Mouse (Mus musculus) liver, postnatal 0 days (tissue): ENCODE measurements at regions not wholly inside any gene's neighbourhood (a gene's known extent, or its start where the extent isn't known, plus 50 kb on each side); places are given as distances from the start of the nearest gene placed in this dataset.

Experiments used
- ATAC-seq: fragments of 200-750 bp; cut with Nextera tagmentation; 2 replicates; pipeline ENCODE4 v1.8.0; 2017; ENCODE audit warnings: mild to moderate bottlenecking, moderate library complexity
- DNase-seq: peaks from one replicate; pipeline ENCODE4 v3.0.0-alpha.2; 2016
- H3K27ac ChIP-seq: fragments of 300-500 bp; sonication (generic); 2 replicates; pipeline ENCODE4 v1.5.1; 2014; ENCODE audit warnings: antibody characterized with exemption, moderate library complexity, mild to moderate bottlenecking, low read depth
- H3K27me3 ChIP-seq: fragments of 300-500 bp; sonication (generic); 2 replicates; pipeline ENCODE4 v1.6.1; 2014; ENCODE audit warnings: low read length, control low read depth, mixed read lengths; ENCODE audit not compliant: insufficient read depth
- H3K36me3 ChIP-seq: fragments of 300-500 bp; sonication (generic); replicated peaks from 2 replicates; pipeline ENCODE4 v1.6.1; 2014; ENCODE audit warnings: mild to moderate bottlenecking, control low read depth, low read length, moderate library complexity, mixed read lengths; ENCODE audit not compliant: insufficient read depth
- H3K4me1 ChIP-seq: fragments of 300-500 bp; sonication (generic); 2 replicates; pipeline ENCODE4 v1.6.1; 2014; ENCODE audit warnings: antibody characterized with exemption, mild to moderate bottlenecking, control low read depth; ENCODE audit not compliant: insufficient read depth
- H3K4me2 ChIP-seq: fragments of 300-500 bp; sonication (generic); 2 replicates; pipeline ENCODE4 v1.6.1; 2014; ENCODE audit warnings: low read depth, mild to moderate bottlenecking, low read length, moderate library complexity, mixed read lengths
- H3K4me3 ChIP-seq: fragments of 300-500 bp; sonication (generic); 2 replicates; pipeline ENCODE4 v1.5.1; 2014; ENCODE audit warnings: low read depth, low read length
- H3K9ac ChIP-seq: fragments of 300-500 bp; sonication (generic); replicated peaks from 2 replicates; pipeline ENCODE4 v1.6.1; 2014; ENCODE audit warnings: mild to moderate bottlenecking, moderate library complexity
- H3K9me3 ChIP-seq: fragments of 300-500 bp; sonication (generic); 2 replicates; pipeline ENCODE4 v1.6.1; 2016; ENCODE audit warnings: mild to moderate bottlenecking, control low read depth, low read length, mixed read lengths
- CTCF ChIP-seq: sonication (generic); IDR thresholded peaks from 2 replicates; pipeline ENCODE4 v1.5.1; 2016; ENCODE audit warnings: antibody characterized with exemption, low read depth
- EP300 ChIP-seq: IDR thresholded peaks from 2 replicates; pipeline ENCODE4 v1.6.1; 2016; ENCODE audit warnings: antibody characterized with exemption, low read depth, mild to moderate bottlenecking
- WGBS: fragments of 180-500 bp; shearing (Covaris S2); extraction: QIAGEN DNeasy Blood & Tissue Kit; methylation state at CpG from one replicate; pipeline ENCODE4 v1.1.7; 2014; ENCODE audit not compliant: insufficient replicate concordance; 5-methylcytosine and 5-hydroxymethylcytosine counted together

DNA sequence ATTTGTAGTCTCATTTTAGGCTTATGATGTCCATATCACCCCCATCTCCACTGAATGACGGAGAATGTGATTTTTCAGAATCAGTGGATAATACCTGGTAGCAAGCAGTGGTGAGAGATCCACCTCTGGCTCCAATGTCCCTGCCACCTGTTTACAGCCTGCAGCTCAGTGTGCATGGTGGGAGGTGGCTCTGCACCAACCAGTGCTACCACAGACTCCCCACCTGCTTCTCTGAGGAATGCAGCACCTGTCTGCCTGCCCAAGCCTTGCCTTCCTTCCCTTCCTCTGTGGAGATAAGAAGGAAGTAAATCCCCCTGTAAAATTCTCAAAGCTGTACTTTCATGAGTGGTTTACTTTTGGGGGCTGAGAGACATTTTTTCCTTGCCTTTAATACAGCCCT is 95.9 kb upstream of the Shh start:
- no peak for TF ChIP-seq EP300
- no peak for TF ChIP-seq CTCF
- ATAC-seq: peak; percentile 77
- Histone ChIP-seq H3K9me3 (no peaks in the 10 kb centered on the region), H3K36me3 (no peaks in the 10 kb centered on the region), H3K9ac (no peak overlapping the region), H3K4me3 (no peak overlapping the region), H3K4me1 (peaks cover 11% of the 10 kb centered on the region), H3K4me2 (no peak overlapping the region), H3K27ac (peak overlapping the region; percentile 72), H3K27me3 (no peaks in the 10 kb centered on the region)
- DNase-seq: no peak
- 69% methylated on average over 1 of the region's 1 CpGs for WGBS

DNA sequence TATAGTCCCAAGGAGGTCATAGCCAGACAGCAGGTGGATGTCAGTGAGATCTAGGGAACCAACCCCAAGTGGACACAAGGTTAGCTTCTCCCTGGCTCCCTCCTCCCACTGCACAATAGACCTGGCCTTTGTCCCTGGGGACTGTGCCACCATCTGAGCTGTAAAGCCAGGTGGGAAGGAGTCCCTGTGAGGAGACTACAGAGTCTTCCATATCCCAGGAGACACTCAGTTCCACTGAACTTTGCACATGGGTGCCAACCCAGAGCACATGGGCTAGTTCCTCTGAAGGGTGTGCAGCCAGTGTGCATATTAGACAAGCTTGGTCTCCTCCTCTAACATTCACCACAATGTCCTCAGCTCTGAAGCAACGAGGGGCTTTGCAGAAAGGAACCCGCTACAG is 86.5 kb upstream of the Shh start:
- H3K36me3 ChIP-seq: no peaks in the 10 kb centered on the region
- no peak for ATAC-seq

GRCm38 (mm10) chr5:28530202-28530855 is 63.3 kb upstream of the Shh start:
- Histone ChIP-seq H3K9ac (no peak overlapping the region), H3K9me3 (no peaks in the 10 kb centered on the region), H3K27me3 (no peaks in the 10 kb centered on the region), H3K4me2 (peak overlapping the region; percentile 45), H3K4me1 (no peaks in the 10 kb centered on the region), H3K4me3 (no peak overlapping the region), H3K27ac (peak overlapping the region; percentile 29; the same call in 1 of the 2 replicates), H3K36me3 (no peaks in the 10 kb centered on the region)
- ATAC-seq (peak; percentile 94), DNase-seq (peak; percentile 71)
- TF ChIP-seq CTCF: no peak
- TF ChIP-seq EP300: no peak
- WGBS: 32% methylated on average over 6 of the region's 6 CpGs

More for the DNA sequence above, 86.5 kb upstream of the Shh start:
- H3K4me2 ChIP-seq: no peak overlapping the region
- no peak overlapping the region for H3K9ac ChIP-seq
- no peaks in the 10 kb centered on the region for H3K9me3 ChIP-seq
- no peak overlapping the region for H3K4me3 ChIP-seq
- no peaks in the 10 kb centered on the region for H3K27me3 ChIP-seq
- TF ChIP-seq EP300 (no peak), CTCF (no peak)
- peak; percentile 6 for DNase-seq
- H3K4me1 ChIP-seq: no peaks in the 10 kb centered on the region
- H3K27ac ChIP-seq: no peak overlapping the region
- 80% methylated on average over 2 of the region's 2 CpGs for WGBS

- H3K4me1 ChIP-seq: no peaks in the 10 kb centered on the region
- TF ChIP-seq CTCF: no peak
- no peak for TF ChIP-seq EP300
- DNase-seq (no peak), ATAC-seq (no peak)
- no peak overlapping the region for H3K27ac ChIP-seq
- no peak overlapping the region for H3K9ac ChIP-seq
- WGBS: 76% methylated on average over 3 of the region's 3 CpGs
- no peaks in the 10 kb centered on the region for H3K36me3 ChIP-seq
- H3K9me3 ChIP-seq: no peaks in the 10 kb centered on the region
- H3K4me2 ChIP-seq: no peak overlapping the region
- no peak overlapping the region for H3K4me3 ChIP-seq
- no peaks in the 10 kb centered on the region for H3K27me3 ChIP-seq
Observed at GRCm38 (mm10) chr5:28526435-28526834, 59.4 kb upstream of the Shh start.

DNA sequence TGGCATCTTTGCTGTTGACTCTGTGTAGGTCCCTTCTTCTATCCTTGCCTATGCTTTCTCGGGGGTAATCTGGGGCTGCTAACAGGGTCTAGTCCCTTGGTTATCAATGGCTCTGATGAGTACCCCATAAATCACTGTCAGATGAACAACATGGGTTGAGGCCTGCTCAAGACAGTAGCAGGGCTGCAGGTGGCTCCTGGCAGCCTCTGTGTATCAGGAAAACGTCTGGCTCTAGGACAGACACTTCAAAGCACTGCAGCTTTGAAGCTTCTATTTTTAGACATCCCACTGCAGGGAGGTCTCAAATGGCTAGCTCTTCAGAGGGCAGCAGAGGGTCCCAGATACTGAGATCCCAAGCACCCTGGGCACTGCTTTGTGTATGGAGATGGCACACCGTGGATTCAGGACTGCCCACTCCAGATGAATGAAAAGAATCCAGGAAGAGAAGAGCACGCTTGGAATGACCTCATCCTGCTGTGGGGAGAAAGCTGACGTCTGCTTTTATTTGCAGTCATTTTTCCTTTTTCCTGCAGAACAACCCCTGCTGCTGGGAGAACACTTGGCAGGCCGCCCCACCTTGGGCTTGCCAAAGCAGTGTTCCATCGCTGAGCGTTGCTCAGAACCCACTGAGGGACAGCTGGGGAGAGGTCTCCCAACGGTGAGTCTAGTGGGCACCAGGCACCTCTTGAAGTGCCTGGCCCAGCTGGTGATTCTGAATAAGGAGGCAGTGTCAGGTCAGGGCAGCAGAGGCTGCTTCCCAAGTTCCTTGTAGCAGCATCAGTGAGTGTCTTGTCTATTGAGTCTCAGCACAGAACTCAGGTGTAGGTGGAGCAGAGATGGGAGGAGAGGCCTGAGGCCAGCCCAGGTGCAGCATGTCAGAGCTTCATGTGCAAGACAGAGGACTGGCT is 54.0 kb upstream of the Shh start:
- H3K27ac ChIP-seq: no peak overlapping the region
- TF ChIP-seq EP300 (no peak), CTCF (no peak)
- H3K27me3 ChIP-seq: no peaks in the 10 kb centered on the region
- H3K4me1 ChIP-seq: no peaks in the 10 kb centered on the region
- DNase-seq: no peak
- no peak for ATAC-seq
- H3K9me3 ChIP-seq: no peaks in the 10 kb centered on the region
- no peaks in the 10 kb centered on the region for H3K36me3 ChIP-seq
- WGBS: 49% methylated on average over 9 of the region's 9 CpGs
- no peak overlapping the region for H3K9ac ChIP-seq
- H3K4me2 ChIP-seq: no peak overlapping the region
- no peak overlapping the region for H3K4me3 ChIP-seq

- ATAC-seq (no peak), DNase-seq (no peak)
- TF ChIP-seq EP300 (no peak), CTCF (peak; percentile 9; the same call in 1 of the 2 replicates)
- Histone ChIP-seq H3K27ac (no peak overlapping the region), H3K9ac (no peak overlapping the region), H3K9me3 (peaks cover 4% of the 10 kb centered on the region; the same call in 1 of the 2 replicates), H3K4me1 (no peaks in the 10 kb centered on the region), H3K36me3 (no peaks in the 10 kb centered on the region), H3K27me3 (no peaks in the 10 kb centered on the region), H3K4me3 (no peak overlapping the region), H3K4me2 (no peak overlapping the region)
- 84% methylated on average over 3 of the region's 3 CpGs for WGBS
Observed at GRCm38 (mm10) chr5:28519059-28519543, 52.0 kb upstream of the Shh start.
